Mouse (Mus musculus) cerebellum, adult 11 months (tissue): Measurements from ENCODE around the gene 4930402F06Rik.

Experiments
- DNase-seq: peaks from one replicate; pipeline ENCODE4 v3.0.0; 2022

4930402F06Rik gene

DNA sequence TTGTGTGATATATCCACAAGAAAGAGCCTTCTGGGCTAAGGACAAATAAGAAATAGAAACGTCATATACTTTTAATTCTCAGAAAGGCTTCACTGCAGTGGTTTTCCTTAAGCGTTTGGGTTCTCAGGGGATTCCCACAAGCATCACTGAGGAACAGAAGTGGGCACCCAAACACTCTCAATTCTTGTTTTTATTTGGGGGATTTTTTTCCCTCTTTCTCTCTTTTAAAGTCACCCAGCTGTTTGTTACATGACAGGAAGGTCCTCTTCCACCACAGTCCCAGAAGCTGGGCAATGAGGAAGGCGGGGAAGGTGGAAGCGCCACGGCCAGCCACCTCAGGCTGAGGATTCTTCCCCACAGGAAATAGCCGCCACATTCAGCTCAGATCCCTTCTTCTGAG lies 19.5 kb upstream of the 4930402F06Rik start:
- DNase-seq: no peak

DNA sequence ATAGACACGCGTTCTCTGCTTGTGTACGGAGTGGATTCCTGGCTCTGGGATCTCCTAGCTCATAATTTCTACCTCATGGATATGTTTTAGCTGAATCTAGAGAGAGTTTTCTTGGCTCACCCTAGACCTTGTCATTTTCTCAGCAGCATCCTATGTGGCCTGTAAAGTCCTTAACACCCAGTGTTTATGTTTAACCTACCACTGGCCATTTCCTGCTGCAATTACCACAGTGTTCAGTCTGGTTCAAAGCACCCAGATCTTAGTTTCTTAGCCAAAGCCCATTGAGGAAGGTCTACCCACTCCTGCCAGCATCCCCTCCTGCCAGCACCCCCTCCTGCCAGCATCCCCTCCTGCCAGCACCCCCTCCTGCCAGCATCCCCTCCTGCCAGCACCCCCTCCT lies 15.8 kb upstream of the 4930402F06Rik start:
- no peak for DNase-seq

DNA sequence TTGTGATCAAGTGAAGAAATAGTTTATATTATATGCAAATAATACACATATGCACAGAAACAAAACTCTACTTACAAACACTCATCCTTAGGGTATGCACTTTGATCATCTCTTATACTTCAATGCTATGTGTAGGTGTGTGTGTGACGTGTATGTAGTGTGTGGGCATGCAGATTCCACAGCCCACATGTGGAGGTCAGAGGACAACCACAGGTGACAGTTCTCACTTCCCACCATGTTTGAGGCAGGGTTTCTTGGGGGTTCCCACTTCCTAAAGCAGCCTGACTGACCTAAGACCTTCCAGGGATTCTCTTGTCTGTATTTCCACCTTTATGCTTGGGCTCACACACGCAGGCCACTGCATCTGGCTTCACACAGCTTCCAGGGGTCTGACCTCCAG lies 15.3 kb upstream of the 4930402F06Rik start:
- DNase-seq: no peak

DNA sequence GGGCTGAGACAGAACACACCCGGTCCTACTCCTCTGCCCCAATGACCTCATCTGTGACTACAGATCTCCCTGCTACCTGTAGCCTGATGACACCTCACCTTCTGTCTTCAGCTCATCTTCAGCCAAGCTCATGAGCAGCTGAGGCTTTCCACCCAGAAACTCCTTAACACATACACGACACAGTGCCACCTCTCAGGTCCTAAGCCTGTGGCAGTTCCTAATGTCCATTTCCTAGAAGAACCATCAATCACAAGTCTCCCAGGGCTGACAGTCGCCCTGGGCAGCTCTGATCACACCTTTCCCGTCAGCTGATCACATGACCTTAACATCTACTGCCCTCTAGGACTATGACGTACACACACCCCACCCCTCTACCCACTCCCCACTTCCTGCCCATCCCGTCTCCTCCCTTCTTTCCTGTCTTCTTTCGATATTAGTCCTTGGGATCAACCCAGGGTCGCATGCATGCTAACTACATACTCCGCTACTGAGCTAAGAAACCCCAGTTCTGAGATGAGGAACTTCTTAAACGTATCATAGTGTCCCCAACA lies 14.7 kb upstream of the 4930402F06Rik start:
- no peak for DNase-seq

DNA sequence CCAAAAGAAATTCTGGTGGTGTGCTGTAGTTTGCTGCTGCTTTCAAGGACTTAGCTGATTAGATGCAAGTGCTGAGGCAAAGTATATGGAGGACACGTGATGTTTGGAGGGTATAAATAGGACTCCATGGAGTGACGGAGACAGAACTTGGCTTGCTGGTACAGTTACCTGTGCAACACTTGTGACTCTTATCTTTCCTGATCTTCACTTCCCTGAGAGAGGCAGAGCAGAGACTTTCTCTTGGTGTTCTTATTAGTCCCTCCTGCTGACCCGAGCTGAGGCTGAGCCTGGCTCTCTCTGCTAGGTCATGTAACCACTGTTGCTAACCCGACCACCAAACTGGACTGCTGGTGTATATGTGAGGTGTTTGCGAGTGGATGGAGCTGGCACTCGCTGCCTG lies 12.5 kb upstream of the 4930402F06Rik start:
- DNase-seq: no peak

DNA sequence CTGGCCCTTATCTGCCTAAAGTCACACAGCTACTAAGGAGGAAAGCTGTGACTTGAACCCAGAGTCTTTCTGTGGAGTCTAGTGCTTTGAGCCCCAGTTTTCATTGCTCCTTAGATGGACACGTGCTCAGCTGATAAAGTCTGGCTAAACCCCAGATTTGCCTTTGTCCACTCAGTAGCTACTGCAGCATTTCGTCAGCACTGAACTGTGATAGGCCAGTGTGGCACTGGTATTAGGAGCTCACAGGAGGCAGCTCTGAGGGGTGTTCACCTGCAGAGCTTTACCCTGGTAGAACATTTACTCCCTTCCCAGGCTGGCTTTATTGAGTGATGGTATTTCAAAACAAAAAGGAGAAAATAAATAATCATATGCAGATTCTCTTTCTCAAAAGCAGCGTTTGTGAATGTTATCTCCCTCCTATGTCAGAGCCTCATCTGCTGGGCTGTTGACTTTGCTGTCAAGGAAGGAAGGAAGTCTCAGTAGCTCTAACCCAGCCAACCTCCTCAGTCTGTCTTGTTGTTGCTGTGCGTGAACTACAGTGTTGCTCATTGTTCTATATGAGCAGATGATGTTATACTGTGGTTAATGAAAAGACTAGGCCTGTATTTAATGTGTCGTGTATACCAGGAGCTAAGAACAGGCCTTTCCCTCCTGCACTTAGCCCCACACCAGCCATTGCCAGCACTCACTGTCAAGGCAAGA lies 11.6 kb upstream of the 4930402F06Rik start:
- no peak for DNase-seq

DNA sequence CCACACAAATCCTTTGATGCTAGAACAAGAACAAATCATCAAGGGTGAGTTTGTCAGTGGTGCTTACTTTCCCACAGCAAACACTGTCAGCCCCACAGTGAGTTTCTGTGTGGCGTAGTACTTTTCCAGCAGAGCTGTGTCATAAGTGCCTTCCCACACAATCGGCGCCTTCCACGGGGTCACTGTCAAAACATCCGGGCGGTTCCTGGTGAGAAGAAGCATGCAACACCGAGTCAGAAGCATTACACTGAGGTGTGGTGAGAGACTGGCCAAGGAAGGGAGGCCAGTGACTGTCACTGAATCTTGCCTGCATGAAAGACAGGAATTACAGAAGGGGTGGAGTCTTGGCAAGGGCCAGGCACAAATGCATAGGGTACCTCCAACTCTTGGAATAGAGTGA lies 10.9 kb upstream of the 4930402F06Rik start:
- no peak for DNase-seq

DNA sequence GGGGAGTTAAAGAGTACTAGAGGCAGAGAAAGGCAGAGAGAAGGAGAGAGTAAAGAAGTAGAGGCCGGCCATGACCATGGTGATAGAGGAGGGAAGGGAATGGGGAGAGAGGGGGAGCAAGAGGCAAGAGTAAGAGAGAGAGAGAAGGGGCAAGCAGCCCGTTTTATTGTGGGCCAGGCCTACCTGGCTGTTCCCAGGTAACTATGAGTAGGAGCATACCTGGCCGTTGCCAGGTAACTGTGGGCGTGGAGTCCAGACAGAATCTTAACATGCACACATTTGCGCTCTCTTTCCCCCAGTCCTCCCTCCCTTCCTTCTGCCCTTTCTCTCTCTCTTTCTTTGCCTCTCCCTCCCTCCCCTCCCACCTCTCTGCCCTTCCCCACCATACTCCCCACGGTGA lies 10.3 kb upstream of the 4930402F06Rik start:
- no peak for DNase-seq

DNA sequence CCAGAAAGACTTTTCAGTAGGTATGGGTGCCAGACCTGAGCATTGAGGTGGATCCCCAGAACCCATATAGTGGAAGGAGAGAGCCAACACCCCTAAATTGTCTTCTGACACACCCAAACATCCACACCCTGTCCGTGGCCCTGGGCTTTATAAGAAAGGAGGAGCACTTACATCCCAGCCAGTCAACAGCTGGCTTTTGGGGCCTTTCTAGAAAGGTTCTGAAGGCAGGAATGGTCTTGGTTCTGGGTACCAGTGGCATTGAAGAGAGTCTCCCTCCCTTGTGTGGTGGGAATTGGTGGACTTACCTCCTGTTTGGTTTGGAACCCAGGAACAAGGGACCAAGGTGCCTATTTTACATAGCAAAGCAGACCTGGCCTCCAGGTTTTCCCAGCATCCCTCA lies 9.6 kb upstream of the 4930402F06Rik start:
- no peak for DNase-seq

DNA sequence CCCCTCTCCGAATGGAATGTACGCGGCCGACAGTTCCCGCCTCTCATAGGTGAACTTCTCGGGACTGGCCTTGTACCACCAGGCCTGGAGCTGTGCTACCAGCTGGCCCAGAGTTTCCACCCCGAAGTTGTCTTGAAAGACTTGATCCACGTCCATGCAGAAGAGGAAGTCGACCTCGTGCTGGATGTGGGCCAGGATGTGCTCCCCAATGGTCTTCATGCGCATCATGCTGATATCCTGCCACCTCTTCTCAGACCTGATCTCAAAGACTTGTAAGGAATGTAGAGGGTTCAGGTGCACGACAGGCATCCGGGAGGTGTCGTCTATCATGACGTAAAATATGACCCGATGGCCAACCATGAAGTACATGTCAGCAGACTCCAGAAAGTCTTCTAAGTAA lies 5.4 kb upstream of the 4930402F06Rik start:
- DNase-seq: no peak

DNA sequence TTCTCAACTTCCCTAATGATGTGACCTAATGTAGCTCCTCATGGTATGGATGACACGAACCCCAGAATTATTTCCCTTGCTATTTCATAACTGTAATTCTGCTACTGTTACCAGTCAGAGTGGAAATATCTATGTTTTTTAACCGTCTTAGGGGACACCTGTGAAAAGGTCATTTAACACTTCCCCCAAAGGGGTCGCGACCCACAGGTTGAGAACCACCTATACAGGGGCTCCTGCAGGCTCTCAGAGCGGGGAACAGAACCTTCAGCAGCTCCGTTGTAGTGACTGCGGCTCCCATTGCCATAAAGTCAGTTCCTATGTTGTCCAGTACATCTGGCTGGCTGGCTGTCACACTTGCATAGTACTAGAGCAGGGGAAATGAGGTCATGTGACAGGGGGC lies 3.8 kb upstream of the 4930402F06Rik start:
- no peak for DNase-seq

DNA sequence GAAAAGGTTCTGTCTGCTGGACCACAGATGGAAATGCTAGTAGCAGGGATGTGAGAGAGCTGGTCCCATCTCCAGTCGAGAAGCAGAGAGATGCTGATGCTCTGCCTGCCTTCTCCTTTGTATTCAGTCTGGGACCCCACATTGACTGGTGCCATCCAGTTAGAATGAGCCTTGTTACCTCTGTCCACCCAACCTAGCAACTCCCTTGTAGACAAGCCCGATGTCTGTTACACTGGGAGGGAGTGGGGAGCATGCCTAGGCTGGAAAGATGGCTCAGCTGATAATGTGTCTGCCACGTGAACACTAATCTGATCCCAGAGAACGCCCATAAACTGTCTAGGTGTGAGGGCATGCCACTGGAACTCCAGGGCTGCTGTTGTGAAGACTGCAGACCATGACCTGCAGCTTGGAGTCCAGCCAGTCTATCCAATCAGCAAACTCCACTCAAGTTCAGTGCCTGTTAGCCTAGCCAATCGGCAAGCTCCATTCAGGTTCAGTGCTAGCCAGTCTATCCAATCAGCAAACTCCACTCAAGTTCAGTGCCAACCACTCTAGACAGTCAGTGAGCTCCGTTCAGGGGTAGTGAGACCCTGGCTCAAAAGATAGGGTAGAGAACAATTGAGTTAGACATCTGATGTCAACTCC lies 1.3 kb upstream of the 4930402F06Rik start:
- DNase-seq: no peak

DNA sequence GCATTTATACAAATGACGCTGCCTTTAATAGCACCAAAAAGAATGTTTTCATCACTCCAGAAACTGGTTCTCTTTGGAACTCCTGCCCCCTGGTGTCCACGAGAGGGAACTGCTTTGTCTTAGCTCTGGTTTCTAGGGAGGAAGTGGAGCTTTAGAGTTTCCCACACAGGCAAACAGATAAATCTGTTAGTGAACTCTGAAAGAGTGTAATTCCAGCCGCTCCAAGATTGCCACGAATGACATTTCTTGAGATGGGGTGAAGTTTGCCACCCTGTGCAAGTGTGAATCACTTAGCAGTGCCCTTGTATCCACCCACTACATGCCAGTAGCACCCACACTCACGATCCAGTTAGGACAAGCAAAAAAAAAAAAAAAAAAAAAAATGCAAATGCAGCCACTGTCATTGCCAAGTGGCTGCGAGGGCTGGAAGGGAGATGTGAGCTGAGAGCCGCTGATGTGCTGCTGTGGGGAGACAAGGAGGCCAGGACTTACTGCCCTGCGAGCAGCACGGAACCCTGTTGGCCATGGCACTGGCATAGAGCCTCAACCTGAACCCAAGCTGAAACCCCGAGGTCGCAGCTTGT lies 707 bp upstream of the 4930402F06Rik start:
- peak; percentile 38 for DNase-seq

DNA sequence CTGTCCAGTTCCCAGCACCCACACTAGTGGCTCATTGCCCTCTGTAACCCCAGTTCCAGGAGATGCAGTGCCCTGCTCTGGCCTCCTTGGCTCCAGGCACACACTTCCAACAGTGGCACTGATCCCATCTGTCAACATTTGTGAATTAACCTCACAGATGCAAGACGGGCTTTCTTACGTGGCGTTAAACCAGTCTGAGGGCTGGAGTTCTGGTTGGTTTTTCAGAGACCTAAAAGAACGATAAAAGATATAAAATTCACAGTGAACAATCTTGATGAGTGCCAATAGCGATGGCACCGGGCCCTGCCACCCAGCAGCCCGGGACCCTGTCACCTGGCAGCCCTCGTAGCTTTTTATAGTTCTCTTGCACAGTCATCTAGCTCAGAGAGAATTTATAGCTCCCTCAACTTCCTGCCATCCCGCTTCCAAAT lies 11.5 kb downstream of the 4930402F06Rik start:
- DNase-seq: peak; percentile 6

DNA sequence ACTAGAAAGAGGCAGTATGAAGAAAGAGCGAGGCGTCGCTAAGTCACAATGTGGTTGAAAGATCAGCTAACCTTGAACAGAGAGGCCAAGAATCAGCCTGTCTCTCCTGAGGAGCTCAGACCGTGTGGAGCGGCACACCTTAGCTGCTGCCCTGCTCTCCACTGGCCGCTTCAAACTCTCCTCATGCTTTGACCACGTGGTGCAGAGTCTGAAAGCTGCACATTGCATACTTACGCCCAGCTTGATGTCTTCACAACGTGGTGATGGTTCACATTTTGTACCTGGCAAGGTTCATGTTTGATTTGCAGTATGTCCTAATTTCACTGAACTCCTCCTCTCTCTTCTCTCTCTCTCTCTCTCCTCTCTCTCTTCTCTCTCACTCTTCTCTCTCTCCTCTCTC lies 17.7 kb downstream of the 4930402F06Rik start:
- no peak for DNase-seq

DNA sequence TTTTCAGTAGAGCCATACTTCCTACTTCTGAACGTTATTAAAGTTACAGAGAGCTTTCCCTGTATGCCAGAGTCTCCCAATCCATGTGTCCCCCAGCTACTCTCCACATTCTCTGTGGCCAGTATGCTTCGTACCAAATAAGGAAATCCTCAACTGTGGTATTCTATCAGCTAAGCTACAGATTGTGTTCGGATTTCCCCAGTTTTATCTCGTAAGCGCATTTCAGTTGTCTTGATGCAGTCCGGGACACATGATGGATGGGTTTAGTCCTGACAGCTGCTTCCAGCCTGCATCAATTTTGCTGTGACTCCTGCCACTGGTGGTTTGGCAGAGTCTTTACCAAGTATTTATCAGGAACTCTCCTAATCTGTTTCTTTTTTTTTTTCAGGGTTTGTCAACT lies 19.4 kb downstream of the 4930402F06Rik start:
- DNase-seq: no peak

DNA sequence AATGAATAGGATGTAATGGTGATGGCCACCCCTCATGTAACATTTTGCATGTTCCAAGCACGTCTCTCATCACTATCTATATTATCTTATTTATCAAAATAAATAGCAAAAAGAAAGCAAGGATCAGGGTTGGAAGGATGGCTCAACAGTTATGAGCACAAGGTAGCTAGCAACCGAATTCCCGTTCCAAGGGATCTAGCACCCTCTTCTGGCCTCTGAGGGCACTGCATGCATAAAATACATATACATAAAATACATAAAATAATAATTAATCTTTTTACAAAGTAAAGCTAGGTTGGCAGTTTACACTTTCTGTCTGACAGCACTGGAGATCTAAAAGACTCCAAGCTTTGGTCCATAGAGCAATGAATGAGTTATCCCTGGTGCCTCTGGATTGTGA lies 24.0 kb downstream of the 4930402F06Rik start:
- no peak for DNase-seq

DNA sequence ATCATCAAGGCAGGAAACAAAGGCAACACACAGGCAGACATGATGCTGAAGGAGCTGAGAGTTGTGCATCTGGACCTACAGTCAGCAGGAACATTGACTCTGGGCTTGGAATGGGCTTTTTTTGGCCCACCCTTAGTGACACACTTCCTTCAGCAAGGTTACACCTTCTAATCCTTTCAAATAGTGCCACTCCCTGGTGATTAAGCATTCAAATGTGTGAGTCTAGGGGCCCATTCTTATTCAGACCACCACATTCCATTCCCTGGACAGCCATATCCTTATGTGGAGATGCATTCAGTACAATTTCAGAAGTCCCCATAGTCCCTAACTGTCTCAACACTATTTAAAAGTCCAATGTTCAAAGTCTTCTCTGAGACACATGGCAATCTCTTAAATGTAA lies 26.3 kb downstream of the 4930402F06Rik start:
- no peak for DNase-seq

DNA sequence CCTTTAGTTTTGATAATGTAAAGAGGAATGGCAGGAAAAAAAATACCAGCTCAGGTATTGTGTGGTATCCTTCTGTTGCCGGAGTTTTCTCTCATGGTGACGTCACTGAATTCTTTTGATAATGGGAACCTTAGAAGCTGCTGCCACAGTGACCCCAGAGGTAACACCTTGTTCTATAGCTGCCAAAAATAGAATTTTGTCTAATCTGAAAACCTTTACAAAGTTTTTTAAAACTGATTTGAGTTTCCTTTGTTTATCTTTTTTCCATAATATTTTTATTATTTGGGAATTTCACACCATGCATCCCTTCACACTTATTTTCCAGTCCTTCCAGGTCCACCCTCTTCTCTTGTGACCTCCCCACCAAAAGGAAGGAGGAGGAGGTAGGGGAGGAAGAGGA lies 29.3 kb downstream of the 4930402F06Rik start, which contains the start of gene 4930568D16Rik:
Gene 4930568D16Rik (minus strand): TSS at position 101 of the 400 bp plus-strand sequence.
- DNase-seq: no peak

DNA sequence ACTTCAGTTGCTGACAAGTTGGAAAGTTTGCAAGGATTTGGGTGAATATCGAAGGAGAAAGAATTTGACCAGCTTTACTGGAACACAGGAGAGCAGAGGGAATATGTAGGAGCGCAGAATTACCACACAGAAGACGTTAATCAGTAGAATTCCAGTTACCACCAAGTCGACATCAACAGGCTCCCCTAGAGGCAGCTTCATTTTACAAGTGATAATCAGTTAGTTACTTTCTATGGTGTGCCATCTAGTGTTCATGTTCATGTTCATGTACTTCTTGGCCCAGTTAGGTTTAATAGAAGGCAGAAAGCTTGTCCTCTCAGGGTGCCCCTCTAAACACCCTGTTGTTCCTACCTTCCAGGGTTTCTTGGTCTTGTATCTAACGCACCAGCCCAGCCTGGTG lies 47.8 kb downstream of the 4930402F06Rik start:
- DNase-seq: no peak

DNA sequence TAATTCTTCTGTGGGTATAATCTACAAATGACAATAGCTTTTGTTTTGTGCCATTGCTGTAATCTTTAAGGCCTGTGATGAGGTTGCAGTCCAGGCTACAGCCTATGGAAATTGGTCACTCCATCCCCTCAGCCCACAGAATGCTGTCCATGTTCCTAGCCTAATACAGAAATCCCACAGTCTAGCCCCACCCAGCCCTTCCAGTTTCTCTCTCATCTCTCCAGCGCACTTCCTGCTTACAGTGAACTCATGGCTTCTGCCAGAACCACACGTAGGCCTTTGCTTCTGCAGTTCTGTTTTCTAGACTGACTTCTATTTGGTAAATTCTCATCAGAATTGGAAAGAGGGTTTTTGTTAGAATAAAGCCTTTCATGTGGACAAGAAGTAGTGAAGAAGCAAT lies 51.0 kb downstream of the 4930402F06Rik start:
- no peak for DNase-seq

DNA sequence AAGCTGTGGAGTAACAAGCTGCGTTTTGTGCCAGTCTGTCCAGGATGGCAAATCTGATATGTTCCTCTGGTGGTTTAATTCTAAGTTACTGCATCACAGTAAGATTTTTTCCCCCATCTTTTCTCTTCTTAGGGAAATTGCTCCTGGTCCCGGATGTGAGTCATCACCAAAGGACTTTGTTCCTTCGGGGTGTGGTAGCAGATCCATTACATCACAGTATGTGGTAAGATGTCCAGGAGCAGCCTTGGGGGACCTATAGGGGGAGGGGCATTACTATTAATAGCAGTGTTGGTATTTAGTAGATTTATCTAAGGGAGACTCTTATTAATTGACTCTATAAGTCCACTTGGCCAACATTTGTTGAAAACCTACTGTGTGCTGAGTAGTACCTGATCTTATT lies 54.4 kb downstream of the 4930402F06Rik start:
- no peak for DNase-seq

DNA sequence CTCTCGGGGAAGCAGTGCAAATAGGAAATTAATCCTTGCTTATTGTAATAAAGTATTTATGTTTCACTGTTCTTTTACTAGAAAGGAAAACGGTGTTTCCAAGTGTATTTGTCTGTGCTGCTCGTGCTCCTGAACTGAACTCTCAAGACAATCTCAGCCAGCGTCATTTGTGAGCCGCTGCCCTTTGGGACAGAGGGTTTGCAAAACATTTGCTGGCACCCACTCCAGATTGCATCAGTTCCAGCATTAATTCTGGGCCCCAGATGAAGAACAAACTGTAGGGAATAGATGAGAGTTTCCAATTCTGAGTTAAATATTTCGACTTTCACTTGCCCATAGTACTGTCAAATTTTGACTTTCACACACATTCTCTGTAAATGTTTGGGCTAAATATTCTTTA lies 58.3 kb downstream of the 4930402F06Rik start:
- no peak for DNase-seq

DNA sequence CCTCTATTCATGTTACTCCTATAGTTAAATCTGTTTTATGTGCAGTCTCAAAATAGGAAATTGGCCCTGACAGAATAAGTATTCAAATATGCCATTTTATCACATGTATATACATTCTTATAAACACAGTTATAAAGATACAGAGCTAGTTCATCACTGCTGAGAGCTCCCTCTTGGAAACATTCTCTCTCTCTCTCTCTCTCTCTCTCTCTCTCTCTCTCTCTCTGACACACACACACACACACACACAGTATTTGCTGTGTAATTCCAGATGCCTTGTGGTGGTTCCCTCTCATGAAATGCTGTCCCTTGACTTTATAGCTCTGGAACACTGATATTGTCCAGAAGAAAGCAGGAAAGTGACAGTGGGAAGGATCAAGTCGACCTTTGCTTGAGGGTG lies 58.9 kb downstream of the 4930402F06Rik start:
- no peak for DNase-seq
